Mouse (Mus musculus) stomach, postnatal 0 days (tissue): ENCODE measurements around the gene Cd37.

Experiments
- CTCF ChIP-seq: IDR thresholded peaks from 2 replicates; pipeline ENCODE4 v1.5.1; 2016; ENCODE audit warnings: antibody characterized with exemption, low read depth, mild to moderate bottlenecking, moderate library complexity
- EP300 ChIP-seq: optimal IDR thresholded peaks from 2 replicates; pipeline ENCODE3; 2016; ENCODE audit warnings: antibody characterized with exemption

DNA sequence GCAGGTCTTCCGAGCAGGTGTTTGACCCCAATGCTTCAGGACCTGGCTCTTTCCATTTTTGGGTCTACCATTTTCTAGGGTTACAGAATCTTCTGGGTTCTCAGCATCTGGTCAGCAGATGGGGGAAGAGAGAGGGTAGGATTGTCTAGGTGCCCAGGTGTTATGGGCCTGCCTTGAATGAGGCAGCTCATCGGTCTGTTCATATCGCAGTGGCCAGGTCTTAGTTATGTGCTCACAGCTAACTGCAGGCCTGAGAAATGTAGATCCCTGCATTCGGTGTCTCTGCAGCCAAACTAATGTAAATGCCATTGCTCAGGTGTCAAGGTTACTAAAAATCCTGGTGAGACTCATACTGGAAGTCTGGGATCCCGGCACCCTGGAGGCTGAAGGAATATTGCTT is 12.5 kb downstream of the Cd37 start:
- TF ChIP-seq CTCF: no peak
- no peak for TF ChIP-seq EP300
